Mouse (Mus musculus): ENCODE measurements around the gene Ifng. TPM values are rescaled to one million over a fixed set of nuclear protein-coding genes. Genes with fewer than 3 reads are reported as not detected.

Ifng gene
- polyA plus RNA-seq, 1 experiment from 2014 or later = not detected

GRCm38 (mm10) chr10:118495362-118495761 lies 54.5 kb downstream of the Ifng start:
- no peak overlapping the region for H3K27ac ChIP-seq
- WGBS = 74% methylated on average over 1 of the region's 1 CpGs
- H3K9me3 ChIP-seq = no peaks in the 10 kb centered on the region
- no peak overlapping the region for H3K4me2 ChIP-seq
- H3K4me3 ChIP-seq = no peak overlapping the region
- H3K4me1 ChIP-seq (replicated peaks) = no peaks in the 10 kb centered on the region
- ATAC-seq (ENCODE audit: low FRiP score) = no peak
- no peak overlapping the region for H3K9ac ChIP-seq
- H3K27me3 ChIP-seq = no peaks in the 10 kb centered on the region
- H3K36me3 ChIP-seq = no peaks in the 10 kb centered on the region

Other genes starting within 250 kb of the Ifng start
- not detected in 2 replicates for gene Il22, start 236.1 kb upstream of the Ifng start, polyA plus RNA-seq (2015; fragmentation: Nextera tagmentation; extraction: Ambion mirVana)
- gene Gm32717, start 200.3 kb upstream of the Ifng start, polyA plus RNA-seq (2015; fragmentation: Nextera tagmentation; extraction: Ambion mirVana) = 0.32 and 0.35 TPM in 2 replicates
- gene Gm32802, start 182.4 kb upstream of the Ifng start, polyA plus RNA-seq (2015; fragmentation: Nextera tagmentation; extraction: Ambion mirVana) = 0.32 and 0.35 TPM in 2 replicates
- not detected in 2 replicates for gene Iltifb, start 146.0 kb upstream of the Ifng start, polyA plus RNA-seq (2015; fragmentation: Nextera tagmentation; extraction: Ambion mirVana)
- gene Gm9040, start 114.1 kb upstream of the Ifng start, polyA plus RNA-seq (2015; fragmentation: Nextera tagmentation; extraction: Ambion mirVana) = 0.08 TPM in 1 of 2 replicates, not detected in the other
- gene Gm9044, start 108.6 kb upstream of the Ifng start, polyA plus RNA-seq (2015; fragmentation: Nextera tagmentation; extraction: Ambion mirVana) = 0.08 TPM in 1 of 2 replicates, not detected in the other
- 0.09 TPM in 1 of 2 replicates, not detected in the other for gene Gm9045, start 103.2 kb upstream of the Ifng start, polyA plus RNA-seq (2015; fragmentation: Nextera tagmentation; extraction: Ambion mirVana)
- gene Gm9046, start 97.8 kb upstream of the Ifng start, polyA plus RNA-seq (2015; fragmentation: Nextera tagmentation; extraction: Ambion mirVana) = not detected in 2 replicates
- not detected in 2 replicates for gene Gm9048, start 92.4 kb upstream of the Ifng start, polyA plus RNA-seq (2015; fragmentation: Nextera tagmentation; extraction: Ambion mirVana)
- gene Gm9049, start 86.9 kb upstream of the Ifng start, polyA plus RNA-seq (2015; fragmentation: Nextera tagmentation; extraction: Ambion mirVana) = 0.09 TPM in 1 of 2 replicates, not detected in the other